Mouse (Mus musculus) intestine, embryonic 15.5 days (tissue): Measurements from ENCODE around the gene Tmem238. TPM values are rescaled to one million over a fixed set of nuclear protein-coding genes. Genes with fewer than 3 reads are reported as not detected.
"Not testable (repeated sequence)": the region's sequence is repeated elsewhere in the genome, so short reads cannot be mapped to it uniquely, and the experiment has no call there.

Experiments
- ATAC-seq: fragments of 200-750 bp; cut with Nextera tagmentation; 2 replicates; pipeline ENCODE4 v1.8.0; 2017; ENCODE audit warnings: moderate TSS enrichment, moderate library complexity
- H3K27ac ChIP-seq: fragments of 300-500 bp; sonication (generic); 2 replicates; pipeline ENCODE4 v1.5.1; 2015; ENCODE audit warnings: mild to moderate bottlenecking, inconsistent platforms
- H3K27me3 ChIP-seq: fragments of 300-500 bp; sonication (generic); replicated peaks from 2 replicates; pipeline ENCODE4 v1.6.1; 2015; ENCODE audit warnings: inconsistent platforms
- H3K36me3 ChIP-seq: fragments of 300-500 bp; sonication (generic); 2 replicates; pipeline ENCODE4 v1.6.1; 2015; ENCODE audit warnings: inconsistent platforms
- H3K4me1 ChIP-seq: fragments of 300-500 bp; sonication (generic); replicated peaks from 2 replicates; pipeline ENCODE4 v1.6.1; 2015; ENCODE audit warnings: inconsistent platforms
- H3K4me2 ChIP-seq: fragments of 300-500 bp; sonication (generic); replicated peaks from 2 replicates; pipeline ENCODE4 v1.6.1; 2015; ENCODE audit warnings: mild to moderate bottlenecking, inconsistent platforms
- H3K4me3 ChIP-seq: fragments of 300-500 bp; sonication (generic); replicated peaks from 2 replicates; pipeline ENCODE4 v1.5.1; 2015; ENCODE audit warnings: inconsistent platforms
- H3K9ac ChIP-seq: fragments of 300-500 bp; sonication (generic); 2 replicates; pipeline ENCODE4 v1.6.1; 2015; ENCODE audit warnings: inconsistent platforms
- H3K9me3 ChIP-seq: fragments of 300-500 bp; sonication (generic); 2 replicates; pipeline ENCODE4 v1.6.1; 2016; ENCODE audit warnings: inconsistent platforms
- WGBS: fragments of 180-500 bp; shearing (Covaris S2); methylation state at CpG from one replicate; pipeline ENCODE4 v1.1.7; 2015; 5-methylcytosine and 5-hydroxymethylcytosine counted together
- polyA plus RNA-seq: library from polyadenylated mRNA; unstranded; fragments of >200 nt; fragmentation: Nextera tagmentation; extraction: Ambion mirVana; gene quantifications from 2 replicates; pipeline ENCODE4 v1.2.1, GENCODE M21; 2015

Tmem238 gene
- 40.4 and 40.6 TPM in 2 replicates for polyA plus RNA-seq

DNA sequence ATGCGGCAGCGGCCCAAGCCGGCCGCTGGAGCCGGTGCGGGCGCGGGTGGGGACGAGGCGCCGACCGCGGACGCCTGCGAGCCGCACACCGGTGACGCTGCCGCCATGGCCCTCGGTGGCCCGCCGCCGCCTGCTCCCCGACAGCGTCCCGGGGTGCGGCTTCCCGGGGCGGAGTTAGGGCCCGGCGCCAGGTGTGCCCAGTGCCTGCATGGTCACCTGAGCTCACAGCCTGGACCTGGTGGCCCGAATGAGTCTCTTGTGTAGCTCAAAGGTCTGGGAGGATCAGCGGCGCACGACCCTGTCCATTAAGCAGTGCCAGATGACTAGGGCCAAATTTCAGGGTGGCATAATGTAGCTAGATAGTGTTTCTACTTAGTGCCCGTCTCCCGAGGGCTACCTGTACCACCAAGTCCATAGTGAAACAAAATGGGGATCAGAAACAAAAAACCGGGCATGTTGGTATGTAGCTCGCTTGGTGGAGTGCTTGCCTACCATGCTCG is at the start of gene Tmem238:
Tmem238 (minus strand) TSS at position 221 of the 500 bp plus-strand sequence.
- Histone ChIP-seq H3K4me3 (peak within 1 kb of the TSS; percentile 65), H3K9me3 (no peaks in the 10 kb centered on the region), H3K9ac (peak within 1 kb of the TSS; percentile 78), H3K27me3 (no peaks in the 10 kb centered on the region), H3K4me2 (peak within 1 kb of the TSS; percentile 93), H3K36me3 (peaks cover 2% of the 10 kb centered on the region; the same call in 1 of the 2 replicates), H3K4me1 (peaks cover 11% of the 10 kb centered on the region), H3K27ac (peak within 1 kb of the TSS; percentile 85)
- WGBS = 8% methylated on average over 40 of the region's 40 CpGs
- peak; percentile 80 for ATAC-seq

DNA sequence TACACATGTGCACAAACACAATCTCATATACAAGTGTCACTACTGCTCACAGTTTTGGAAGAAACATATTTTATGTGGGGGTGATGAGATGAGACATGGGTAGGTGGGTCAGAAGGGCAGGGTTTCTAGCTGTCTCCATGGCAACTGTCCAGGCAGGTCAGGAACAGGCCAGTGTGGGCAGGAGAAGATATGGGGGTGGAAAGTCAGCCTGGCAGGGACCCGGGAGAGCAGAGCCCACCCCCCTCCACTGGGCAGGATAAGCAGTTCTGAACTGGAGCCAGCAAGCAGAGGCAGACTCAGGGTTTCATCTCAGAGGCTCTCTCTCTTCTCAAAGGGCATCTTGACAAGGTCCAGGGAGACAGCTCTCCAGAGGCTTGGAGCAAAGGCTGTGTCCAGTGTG is 48.2 kb upstream of the Tmem238 start:
- no peak overlapping the region for H3K4me2 ChIP-seq
- H3K36me3 ChIP-seq = no peaks in the 10 kb centered on the region
- no peak overlapping the region for H3K27ac ChIP-seq
- 0% methylated on average over 1 of the region's 1 CpGs for whole genome bisulfite sequencing
- no peaks in the 10 kb centered on the region for H3K9me3 ChIP-seq
- H3K9ac ChIP-seq = no peak overlapping the region
- H3K27me3 ChIP-seq = peaks cover 45% of the 10 kb centered on the region
- peaks cover 10% of the 10 kb centered on the region for H3K4me1 ChIP-seq
- no peak for ATAC-seq
- H3K4me3 ChIP-seq = no peak overlapping the region

DNA sequence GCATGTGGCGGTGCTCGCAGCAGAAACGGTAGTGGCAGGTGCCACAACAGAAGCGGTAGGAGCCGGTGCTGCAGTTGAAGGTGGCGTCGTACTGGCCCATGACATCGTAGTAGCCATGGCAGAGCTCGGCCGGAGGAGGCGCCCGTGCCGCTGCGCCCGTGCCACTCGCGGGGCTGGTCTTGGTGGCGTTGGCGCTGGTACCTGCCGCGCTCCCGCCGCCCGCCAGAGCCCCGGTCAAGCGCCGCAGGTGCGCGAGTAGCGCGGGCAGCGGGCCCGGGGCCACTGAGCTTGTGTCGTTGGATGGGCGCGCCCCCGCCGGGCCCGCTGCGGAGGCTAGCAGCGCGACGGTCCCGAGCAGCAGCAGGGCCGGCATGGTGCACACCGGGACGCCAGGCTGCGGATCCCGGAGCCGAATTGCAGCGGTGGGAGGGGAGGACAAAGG is 46.9 kb upstream of the Tmem238 start:
- Histone ChIP-seq H3K4me2 (peak overlapping the region; percentile 93), H3K27ac (no peak overlapping the region), H3K9ac (peak overlapping the region; percentile 40), H3K9me3 (no peaks in the 10 kb centered on the region), H3K4me3 (peak overlapping the region; percentile 44), H3K4me1 (peaks cover 9% of the 10 kb centered on the region), H3K27me3 (peaks cover 44% of the 10 kb centered on the region), H3K36me3 (no peaks in the 10 kb centered on the region)
- under 1% methylated on average over 51 of the region's 51 CpGs for whole genome bisulfite sequencing
- peak; percentile 92 for ATAC-seq

DNA sequence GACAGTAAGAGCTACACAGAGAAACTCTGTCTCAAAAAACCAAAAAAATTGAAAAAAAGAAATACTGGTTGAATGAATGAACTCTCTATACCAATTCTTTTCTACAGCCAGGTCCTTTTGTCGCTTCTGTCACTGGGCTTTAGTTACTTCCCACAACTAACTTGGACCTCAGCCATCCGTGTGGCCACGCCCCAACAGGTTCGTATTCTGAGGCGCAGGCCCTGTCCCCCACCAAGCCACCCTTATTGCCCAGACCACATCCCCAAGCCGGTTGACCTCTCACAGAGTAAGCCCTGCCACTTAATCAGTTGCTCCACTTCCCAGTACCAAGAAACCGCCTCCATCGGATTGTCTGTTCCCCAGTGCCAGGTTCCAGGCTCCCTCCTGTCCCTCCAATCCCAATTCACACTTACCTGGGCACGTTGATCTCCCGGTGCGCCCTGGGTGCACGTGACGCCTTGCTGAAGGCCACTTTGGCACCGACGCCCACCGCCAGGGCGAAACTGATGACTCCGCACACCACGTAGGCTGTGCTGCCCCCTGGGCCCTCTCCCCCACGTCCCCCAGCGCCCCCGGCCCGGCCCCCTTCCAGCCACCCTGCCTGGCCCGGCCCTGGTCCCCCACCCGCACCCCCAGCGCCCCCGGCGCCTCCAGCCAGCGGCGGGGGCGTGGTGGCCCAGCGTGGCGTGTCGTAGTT is 46.3 kb upstream of the Tmem238 start:
- H3K4me2 ChIP-seq = peak overlapping the region; percentile 93
- peaks cover 48% of the 10 kb centered on the region for H3K27me3 ChIP-seq
- no peak overlapping the region for H3K27ac ChIP-seq
- ATAC-seq = no peak; the same call in 1 of the 2 replicates
- no peaks in the 10 kb centered on the region for H3K36me3 ChIP-seq
- peaks cover 9% of the 10 kb centered on the region for H3K4me1 ChIP-seq
- peak overlapping the region; percentile 44 for H3K4me3 ChIP-seq
- H3K9me3 ChIP-seq = no peaks in the 10 kb centered on the region
- WGBS = 6% methylated on average over 34 of the region's 34 CpGs
- peak overlapping the region; percentile 40 for H3K9ac ChIP-seq

DNA sequence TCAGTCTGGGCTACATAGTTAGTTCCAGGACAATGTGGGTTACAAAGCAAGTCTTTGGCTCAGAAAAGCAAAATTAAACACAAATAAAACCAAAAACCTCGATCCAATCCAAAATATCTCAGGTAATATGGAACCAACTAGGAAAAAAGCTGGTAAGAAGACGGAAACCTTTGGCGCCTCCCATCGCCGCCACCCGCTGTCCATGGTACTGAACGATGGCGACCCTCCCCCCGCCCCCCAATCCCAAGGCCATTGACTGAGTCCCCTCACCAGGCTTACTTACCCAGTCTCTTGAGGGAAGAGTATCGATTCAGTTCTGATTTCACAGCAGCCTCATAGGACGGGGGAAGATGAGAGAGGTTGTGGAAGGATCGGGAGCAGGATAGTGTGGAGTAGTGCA is 41.0 kb upstream of the Tmem238 start:
- Histone ChIP-seq H3K27ac (no peak overlapping the region), H3K4me3 (no peak overlapping the region), H3K9me3 (no peaks in the 10 kb centered on the region), H3K4me2 (no peak overlapping the region), H3K4me1 (no peaks in the 10 kb centered on the region), H3K36me3 (no peaks in the 10 kb centered on the region), H3K9ac (no peak overlapping the region), H3K27me3 (peaks cover 37% of the 10 kb centered on the region)
- no peak for ATAC-seq
- 3% methylated on average over 12 of the region's 12 CpGs for WGBS

DNA sequence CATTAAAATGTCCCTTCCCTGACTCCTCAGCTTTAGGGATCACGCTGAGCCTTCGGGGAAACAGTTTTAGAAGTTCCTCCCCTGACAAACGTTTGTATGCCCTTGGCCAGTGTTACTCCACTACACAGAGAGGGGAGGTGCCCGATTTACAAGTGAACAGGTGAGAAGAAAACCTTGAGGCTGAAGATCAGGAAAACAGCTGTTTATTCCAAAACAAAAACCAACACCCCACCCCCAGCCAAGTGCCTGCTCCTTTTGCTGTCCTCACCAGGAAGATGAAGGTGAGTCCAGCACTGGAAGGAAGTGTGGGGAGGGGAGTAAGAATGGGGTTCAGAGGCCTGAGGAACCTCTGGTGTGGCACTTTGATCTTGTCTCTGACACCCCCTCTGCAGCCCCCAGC is 35.9 kb upstream of the Tmem238 start:
- Histone ChIP-seq H3K36me3 (no peaks in the 10 kb centered on the region), H3K9ac (no peak overlapping the region), H3K9me3 (no peaks in the 10 kb centered on the region), H3K4me3 (no peak overlapping the region), H3K27me3 (peaks cover 9% of the 10 kb centered on the region), H3K27ac (no peak overlapping the region), H3K4me2 (no peak overlapping the region), H3K4me1 (0 out of 2 replicates have a peak, but pooled peaks cover 3% of the 10 kb centered on the region)
- 47% methylated on average over 4 of the region's 4 CpGs for WGBS
- no peak for ATAC-seq

DNA sequence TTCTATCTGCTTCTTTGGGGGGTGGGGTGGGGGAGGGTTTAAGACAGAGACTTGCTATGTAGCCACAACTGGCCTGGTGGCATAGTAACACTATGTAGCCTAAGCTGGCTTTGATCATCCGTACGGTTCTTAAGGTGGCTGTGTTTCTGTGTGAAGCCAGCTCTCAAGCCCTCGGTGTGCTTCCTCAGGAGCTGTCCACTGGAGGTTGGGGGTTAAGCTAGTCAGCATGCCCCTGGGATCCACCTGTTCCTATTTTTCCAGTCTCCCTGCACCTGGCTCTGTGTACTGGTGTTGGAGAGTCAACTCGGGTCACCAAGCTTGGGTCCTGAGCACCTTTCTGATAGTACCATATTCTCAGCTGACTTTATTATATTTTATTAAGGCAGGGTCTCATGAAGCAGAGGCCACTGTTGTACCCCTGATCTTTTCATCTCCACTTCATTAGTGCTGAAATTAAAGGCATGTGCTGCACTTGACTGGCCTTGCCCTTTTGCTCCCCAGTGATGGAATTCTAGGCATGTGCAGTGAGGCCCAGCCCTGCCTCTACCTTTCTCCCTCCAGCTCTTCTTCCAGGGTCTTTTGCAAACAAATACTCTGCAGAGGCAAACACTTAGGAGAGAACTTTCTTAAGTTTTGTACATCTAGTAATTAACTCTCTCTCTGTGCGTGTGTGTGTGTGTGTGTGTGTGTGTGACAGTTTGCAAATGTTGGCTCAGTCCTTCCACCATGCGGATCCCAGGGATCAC is 32.9 kb upstream of the Tmem238 start:
- Histone ChIP-seq H3K36me3 (no peaks in the 10 kb centered on the region), H3K9ac (no peak overlapping the region), H3K4me2 (no peak overlapping the region), H3K4me3 (no peak overlapping the region), H3K4me1 (0 out of 2 replicates have a peak, but pooled peaks cover 5% of the 10 kb centered on the region), H3K9me3 (no peaks in the 10 kb centered on the region), H3K27me3 (no peaks in the 10 kb centered on the region), H3K27ac (no peak overlapping the region)
- no peak for ATAC-seq
- WGBS = 52% methylated on average over 6 of the region's 6 CpGs

DNA sequence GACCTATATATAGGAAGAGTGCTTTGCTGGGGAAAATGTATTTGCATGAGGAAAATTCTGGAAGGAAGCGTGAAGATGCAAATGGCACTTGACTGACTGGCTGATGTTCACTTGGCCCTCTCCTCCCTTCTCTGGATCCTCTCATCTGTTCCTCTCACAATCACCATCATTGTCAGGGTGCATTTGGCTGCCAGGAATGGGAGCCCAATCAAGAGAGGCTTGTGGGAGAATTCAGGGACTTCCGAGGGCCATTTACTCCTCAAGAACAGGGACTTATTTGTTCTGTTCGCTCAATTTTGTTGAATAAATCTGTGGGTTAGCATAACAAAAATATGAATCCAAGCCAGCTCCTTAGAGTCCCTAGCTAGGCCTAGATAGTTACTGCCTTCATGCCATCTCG is 32.2 kb upstream of the Tmem238 start:
- H3K4me3 ChIP-seq = no peak overlapping the region
- no peak for ATAC-seq
- no peak overlapping the region for H3K27ac ChIP-seq
- H3K36me3 ChIP-seq = no peaks in the 10 kb centered on the region
- H3K4me2 ChIP-seq = no peak overlapping the region
- no peak overlapping the region for H3K9ac ChIP-seq
- 0 out of 2 replicates have a peak, but pooled peaks cover 5% of the 10 kb centered on the region for H3K4me1 ChIP-seq
- no peaks in the 10 kb centered on the region for H3K9me3 ChIP-seq
- H3K27me3 ChIP-seq = no peaks in the 10 kb centered on the region
- WGBS = 80% methylated on average over 4 of the region's 4 CpGs

DNA sequence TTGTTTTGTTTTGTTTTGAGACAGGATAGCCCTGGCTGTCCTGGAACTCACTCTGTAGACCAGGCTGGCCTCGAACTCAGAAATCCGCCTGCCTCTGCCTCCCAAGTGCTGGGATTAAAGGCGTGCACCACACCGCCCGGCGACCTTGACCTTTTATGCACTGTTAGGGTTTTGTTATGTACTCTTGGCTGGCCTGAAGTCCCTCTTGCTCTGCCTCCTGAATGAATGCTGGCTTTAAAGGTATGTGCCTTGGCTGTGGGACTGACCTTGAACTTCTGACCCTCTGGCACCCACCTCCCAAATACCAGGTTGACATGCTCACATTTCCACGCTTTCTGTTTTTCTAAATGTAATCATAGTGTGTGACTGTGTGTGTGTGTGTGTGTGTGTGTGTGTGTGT is 31.5 kb upstream of the Tmem238 start:
- not testable (repeated sequence) for H3K4me2 ChIP-seq, ATAC-seq, H3K36me3 ChIP-seq, H3K27ac ChIP-seq, H3K9me3 ChIP-seq, H3K4me3 ChIP-seq, H3K9ac ChIP-seq, H3K4me1 ChIP-seq, H3K27me3 ChIP-seq
- 87% methylated on average over 7 of the region's 7 CpGs for WGBS

DNA sequence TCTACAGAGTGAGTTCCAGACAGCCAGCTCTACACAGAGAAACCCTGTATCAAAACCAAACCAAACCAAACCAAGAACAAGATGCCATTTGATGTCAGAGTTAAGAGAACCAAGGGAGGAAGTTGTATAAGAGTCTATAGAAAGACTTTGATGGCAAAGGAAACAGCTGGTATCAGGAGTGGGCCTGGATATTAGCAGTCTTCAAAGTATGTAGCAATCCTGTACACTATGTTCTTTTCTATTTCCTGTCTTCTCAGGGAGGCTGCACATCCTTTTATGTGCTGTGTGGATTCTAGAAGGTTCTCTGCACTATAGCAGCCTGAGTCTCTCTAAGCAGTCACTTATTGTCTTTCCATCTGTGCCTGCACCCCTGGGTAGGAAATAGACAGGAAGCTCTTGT is 27.1 kb upstream of the Tmem238 start:
- no peak for ATAC-seq
- no peak overlapping the region for H3K4me2 ChIP-seq
- no peak overlapping the region for H3K27ac ChIP-seq
- no peaks in the 10 kb centered on the region for H3K27me3 ChIP-seq
- no peak overlapping the region for H3K9ac ChIP-seq
- 0 out of 2 replicates have a peak, but pooled peaks cover 6% of the 10 kb centered on the region for H3K4me1 ChIP-seq
- H3K36me3 ChIP-seq = no peaks in the 10 kb centered on the region
- H3K9me3 ChIP-seq = no peaks in the 10 kb centered on the region
- no peak overlapping the region for H3K4me3 ChIP-seq

DNA sequence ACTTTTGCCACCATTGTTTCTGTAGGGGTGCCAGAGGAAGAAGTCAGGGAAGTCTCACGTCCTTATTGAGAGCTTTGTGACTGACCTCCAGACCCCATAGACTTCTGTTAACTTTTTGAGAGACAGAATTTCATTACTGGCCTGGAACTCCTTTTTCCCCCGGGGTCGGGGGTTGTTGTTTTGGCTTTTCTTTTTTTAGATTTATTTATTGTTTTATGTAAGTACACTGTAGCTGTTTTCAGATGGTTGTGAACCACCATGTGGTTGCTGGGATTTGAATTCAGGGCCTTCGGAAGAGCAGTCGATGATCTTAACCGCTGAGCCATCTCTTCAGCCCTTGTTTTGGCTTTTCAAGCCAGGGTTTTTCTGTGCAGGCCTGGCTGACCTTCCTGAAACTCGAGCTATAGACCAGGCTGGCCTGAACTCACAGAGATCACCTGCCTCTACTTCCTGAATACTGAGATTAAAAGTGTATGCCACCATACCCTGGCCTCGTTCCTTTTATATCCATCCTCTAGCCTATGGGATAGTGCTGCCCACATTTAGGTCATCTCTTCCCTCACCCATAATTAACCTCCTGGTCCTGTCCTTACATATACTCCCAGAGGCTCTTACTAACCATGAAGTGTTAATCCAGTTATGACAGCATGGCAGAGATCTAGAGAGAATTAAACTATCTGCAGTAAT is 23.8 kb upstream of the Tmem238 start:
- peak overlapping the region; percentile 96 for H3K4me3 ChIP-seq
- H3K4me1 ChIP-seq = peaks cover 27% of the 10 kb centered on the region
- H3K9me3 ChIP-seq = no peaks in the 10 kb centered on the region
- H3K4me2 ChIP-seq = peak overlapping the region; percentile 68
- H3K27ac ChIP-seq = peak overlapping the region; percentile 83
- H3K27me3 ChIP-seq = no peaks in the 10 kb centered on the region
- H3K36me3 ChIP-seq = peaks cover 4% of the 10 kb centered on the region; the same call in 1 of the 2 replicates
- ATAC-seq = no peak
- WGBS = 22% methylated on average over 8 of the region's 8 CpGs
- peak overlapping the region; percentile 46 for H3K9ac ChIP-seq
